Mouse (Mus musculus): ENCODE measurements at regions not wholly inside any gene's neighbourhood (a gene's known extent, or its start where the extent isn't known, plus 50 kb on each side); places are given as distances from the start of the nearest gene placed in this dataset.

DNA sequence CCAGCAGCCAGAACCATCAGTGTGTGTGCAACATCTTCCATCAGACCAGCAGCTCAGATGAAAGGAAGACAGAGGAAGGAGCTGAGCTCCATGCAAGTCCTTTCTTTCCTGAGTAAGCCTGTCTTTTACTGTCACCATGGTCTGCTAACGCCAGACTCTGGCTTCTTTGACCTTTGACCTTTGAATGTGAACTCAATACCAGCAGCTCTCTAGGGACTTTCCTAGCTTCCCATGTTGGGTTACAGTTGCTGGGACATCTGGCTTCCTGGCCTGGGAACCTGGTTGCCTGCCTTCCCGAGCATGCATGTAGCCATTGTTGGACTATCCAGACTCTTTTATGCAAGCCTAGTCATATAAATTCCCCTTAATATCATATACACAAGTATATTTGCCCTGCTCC lies 492.3 kb downstream of the Tmem132b start:
- DNase-seq, result no peak

DNA sequence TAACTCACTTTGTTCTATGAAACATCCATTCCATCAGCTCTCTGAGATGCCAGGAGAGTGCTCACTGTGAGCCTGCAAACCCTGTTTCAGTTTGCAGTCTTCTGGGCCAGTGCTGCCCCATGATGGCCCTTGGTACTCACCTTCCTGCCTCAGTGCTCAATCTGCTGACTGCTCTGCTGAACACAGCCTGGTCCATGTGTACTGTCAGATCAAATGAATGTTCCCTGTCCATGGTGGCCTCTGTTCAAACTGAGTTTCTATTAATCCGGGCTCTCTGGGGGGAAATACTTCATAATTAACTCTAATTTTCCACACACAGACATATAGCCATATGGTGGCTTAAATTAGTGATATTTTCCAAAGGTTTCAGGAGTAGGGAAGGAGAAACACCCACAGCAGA lies 503.3 kb downstream of the Tmem132b start:
- DNase-seq, result no peak

DNA sequence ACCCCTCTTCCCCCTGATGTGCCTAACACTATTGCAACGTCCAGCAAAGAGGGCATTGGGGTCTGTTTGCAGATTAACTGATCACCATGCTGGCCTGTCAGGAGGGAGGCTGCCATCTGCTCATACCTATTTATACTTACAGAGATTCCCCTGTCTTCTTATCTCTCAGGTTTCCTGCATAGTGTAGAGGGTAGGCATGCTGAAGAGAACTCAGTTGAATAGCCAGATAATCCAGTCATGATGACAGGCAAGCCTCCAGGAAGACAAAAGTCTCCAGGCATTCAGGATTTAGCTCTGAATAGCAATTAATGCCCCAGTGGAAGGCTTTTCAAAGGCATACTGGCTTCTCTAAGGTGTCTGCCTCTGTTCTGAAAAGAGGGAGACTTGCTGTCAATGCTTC lies 505.1 kb downstream of the Tmem132b start:
- DNase-seq, result no peak

DNA sequence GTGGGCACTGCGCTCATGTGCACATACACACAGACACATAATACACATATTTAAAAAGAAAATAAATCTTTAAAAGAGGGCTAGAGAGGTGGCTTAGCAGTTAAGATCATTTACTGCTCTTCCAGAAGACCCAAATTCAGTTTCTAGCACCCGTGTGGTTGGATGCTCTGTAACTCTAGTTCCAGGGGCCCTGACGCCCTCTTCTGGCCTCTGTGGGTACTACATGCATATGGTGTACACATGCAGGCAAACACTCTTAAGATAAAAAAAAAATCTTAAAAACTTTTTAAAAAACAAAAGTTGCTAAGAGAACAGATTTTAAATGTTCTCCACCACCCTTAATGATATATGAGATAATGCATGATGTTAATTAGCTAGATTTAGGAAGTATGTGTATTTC lies 514.2 kb downstream of the Tmem132b start:
- DNase-seq, result peak in 1 of 2 experiments; percentile 9

DNA sequence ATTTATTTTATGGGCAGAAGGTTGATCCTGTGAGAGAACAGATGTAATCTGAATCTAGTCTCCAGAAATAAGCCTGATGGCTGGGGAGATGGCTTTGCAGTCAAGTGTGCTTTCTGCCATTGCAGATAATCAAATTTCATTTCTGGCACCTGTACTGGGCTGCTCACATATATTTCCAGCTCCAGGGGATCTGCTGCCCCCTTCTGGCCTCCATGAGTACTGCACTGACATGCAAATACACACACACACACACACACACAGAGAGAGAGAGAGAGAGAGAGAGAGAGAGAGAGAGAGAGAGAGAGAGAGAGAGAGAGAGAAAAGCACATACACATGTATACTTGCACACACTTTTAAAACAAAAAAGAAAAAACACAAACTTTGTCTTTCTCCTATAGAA lies 532.1 kb downstream of the Tmem132b start:
- DNase-seq, result peak in 1 of 2 experiments; percentile 4

DNA sequence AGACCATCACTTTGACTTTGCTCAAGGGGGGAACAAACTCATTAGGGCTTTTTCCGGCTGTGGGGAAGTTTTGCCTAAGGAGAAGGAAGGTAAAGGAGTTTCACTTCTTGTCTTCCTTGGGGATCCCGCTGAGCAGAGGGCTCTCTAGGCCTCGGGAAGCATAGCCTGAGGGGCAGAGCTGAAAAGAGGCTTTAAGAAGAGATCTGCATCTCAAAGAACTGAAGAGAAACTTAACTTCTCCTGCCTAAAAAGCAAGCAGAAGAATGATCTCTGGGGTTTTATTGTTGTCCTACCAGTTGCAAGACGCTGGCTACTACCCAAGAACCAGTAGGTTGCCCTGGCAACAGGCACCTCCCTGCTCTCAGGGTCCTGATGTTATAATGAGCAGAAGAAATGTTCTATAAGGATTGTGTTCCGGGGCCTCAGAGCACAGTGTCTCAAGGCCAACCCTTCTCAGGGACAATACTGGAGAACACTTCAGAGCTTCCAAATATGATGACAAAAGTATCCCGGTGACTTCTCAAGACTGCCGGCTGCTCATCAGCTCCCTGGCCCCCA lies 547.8 kb downstream of the Tmem132b start:
- no peak for DNase-seq

DNA sequence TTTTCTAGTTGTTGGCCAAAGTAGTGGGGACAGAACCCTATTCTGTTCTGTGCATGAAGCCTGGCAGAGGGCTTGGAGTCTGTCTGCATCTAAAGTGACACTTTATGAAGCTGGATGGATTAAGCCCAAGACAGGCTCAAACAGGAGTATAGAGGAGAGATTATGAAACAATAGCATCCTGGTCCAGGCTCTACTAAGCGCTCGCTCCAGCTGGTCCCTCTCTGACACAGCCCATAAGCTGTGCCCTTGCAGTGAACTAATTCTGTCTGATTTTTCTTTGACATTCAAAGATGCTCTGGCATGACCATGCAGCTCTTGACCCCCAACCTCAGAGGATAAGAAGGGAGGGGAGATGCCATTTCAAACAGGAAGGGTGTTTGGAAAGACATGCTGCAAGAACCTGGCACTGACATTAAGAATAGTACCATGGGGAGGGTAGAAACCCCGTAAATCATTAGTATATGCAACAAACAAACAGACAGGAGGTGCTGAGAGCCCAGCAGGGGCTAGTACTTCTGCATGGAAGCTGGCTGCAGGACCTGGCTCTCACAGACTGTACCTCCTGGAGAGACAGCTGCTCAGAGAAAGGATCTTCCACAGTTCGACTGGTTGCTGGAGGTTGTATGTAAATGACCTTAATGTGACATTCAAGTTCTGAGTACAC lies 556.8 kb downstream of the Tmem132b start:
- no peak for DNase-seq

DNA sequence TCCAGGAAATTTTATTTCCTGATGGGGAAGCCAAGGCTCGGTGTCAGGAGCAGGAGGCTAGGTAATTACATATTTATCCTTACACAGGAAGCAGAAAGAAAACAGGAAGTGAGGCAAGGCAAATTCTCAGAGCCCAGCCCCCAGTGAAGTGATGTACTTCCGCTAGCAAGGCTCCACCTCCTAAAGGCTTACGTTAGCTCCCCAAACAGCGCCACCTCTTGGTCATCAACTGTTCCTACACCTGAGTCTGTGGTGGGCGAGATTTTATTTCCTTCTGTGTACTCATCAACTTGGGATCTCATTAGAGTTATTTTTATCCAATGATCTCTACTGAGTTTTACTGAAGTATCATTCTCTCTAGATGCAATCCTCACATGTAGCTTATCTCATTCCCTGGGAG lies 561.6 kb downstream of the Tmem132b start:
- no peak for DNase-seq

DNA sequence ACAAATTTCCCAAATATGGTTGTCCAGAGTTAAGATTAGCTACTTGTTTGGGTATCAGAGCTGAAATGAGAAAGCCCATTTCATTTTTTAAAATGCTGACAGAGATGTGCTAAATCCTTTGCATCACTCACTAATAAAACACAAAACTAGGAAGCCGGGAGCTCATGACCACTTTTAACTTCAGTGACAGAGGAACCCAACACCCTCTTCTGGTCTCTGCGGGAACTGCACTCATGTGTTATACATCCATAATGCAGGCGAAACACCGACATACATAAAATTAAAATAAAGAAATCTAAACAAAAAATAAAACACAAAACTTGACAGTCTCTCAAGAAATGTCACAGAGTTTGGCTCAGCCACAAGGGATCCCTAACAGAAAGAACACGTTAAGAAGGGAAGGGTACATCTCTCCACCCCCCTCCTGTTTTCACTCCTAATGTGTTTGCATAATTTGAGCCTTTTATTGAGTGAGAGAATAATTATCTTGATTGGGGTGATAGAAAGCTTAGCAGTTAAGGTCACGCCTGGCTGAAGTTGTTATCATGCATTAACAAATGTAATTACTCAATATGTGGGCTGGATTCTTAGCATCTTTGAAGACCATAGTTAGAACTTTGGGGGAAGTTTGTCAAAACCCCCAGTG lies 565.2 kb downstream of the Tmem132b start:
- DNase-seq, result peak in 1 of 2 experiments; percentile 27

DNA sequence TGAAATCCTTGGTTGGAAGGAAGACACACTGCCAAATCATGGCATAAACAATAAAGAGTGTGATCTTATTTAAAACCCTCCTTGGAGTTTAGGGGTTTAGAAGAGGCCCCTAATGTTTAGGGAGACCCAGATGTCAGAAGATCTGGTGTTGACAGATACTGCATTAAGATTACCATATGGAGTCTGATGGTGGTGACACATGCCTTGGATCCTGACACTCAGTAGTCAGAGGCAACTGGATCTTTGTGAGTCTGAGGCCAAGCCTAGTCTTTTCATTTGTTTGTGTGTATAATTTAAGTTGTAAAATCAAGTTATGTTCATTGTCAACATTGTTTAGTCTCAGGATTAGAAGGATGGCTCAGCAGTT lies 565.7 kb downstream of the Tmem132b start:
- no peak for DNase-seq

DNA sequence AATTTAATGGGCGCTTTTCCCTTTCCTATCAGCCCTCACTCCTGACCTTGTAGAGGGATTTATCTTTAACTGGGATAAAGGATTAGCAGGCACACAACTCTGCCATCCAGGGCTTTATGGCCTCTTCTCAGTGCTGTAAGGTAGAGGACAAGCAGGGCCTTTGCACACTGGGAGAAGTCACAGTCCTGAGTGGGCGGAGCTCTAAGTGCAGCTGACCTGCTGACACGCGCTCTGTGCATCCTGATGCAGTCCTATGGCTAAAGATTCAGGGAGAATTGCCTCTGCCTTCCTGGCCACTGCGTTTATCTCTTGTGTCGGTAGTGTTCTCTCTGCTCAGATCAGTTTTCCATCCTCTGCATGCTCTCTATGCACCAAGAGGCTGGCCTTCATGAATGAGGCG lies 566.9 kb downstream of the Tmem132b start:
- DNase-seq, result no peak

DNA sequence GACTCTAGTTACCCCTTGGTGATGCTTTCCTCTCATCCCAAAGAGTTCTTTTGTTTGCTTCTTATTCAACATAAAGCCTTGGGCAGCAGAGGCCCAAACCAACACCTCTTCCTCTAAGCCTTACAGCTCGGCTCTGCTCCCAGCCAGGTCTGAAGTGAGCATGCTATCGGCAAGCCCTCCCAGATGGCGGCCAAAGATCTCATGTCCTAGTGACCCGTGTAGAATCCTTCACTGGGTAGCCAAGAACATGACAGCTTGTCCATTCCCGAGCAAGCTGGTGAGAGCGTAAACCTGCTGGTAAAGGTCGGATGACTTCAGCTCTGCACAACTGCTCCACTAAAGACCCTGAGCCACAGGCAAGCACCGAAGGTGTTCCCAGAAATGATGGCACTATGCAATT lies 568.4 kb downstream of the Tmem132b start:
- DNase-seq, result no peak

DNA sequence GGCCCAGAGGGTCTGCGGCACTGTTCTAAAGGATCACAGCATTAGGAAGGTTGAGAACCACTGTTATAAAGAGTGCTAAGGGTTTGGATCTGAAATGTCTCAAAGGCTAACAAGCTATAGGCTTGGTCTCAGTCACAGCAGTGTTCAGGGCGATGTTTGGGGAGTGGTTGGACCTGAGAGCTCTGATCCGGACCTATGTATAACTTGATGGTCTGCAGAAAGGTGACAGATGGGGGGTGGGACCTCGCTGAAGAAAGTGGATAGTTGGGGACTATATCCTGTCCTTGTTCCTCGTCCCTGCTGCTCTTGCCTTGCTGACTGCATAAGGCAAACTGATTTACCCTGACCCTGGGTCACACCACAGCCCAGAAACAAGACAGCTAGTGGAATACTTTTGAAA lies 572.9 kb downstream of the Tmem132b start:
- DNase-seq, result no peak

DNA sequence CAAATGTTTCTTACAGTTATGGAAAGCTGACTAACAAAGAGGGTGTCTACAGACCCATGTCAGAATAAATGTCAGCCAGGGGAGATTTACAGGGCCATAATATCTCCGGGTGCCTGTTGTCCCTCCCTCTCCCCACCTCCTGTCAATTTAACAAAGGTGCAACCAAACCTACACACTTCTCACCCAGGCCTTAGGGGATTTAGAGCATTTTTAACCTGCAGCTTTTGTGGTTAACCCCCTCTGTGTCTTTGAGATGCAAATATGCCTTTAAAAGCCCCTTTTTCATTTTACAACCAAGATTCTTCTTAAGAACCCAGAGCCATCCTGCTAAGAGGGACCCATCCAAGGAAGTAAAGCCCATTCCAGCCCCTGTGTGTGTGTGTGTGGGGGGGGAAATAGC lies 573.3 kb downstream of the Tmem132b start:
- DNase-seq, result no peak

DNA sequence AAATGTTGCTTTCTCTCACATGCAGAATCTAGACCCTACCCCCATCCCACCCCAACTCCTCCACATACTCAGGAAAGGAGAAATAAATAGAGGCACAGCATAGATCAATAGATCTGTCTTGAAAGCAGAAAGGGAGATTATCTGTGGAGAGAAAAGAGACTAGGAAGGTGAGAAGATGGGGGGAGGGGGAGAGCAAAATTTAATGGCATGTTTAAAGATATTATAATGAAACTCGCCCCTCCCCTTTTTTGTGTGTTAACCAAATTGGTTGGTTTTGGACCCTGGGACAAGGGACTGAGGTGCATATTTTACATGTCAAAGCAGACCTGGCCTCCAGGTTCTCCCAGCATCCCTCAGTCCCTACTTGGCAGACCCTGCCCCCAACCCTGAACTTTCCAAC lies 573.9 kb downstream of the Tmem132b start:
- no peak for DNase-seq

DNA sequence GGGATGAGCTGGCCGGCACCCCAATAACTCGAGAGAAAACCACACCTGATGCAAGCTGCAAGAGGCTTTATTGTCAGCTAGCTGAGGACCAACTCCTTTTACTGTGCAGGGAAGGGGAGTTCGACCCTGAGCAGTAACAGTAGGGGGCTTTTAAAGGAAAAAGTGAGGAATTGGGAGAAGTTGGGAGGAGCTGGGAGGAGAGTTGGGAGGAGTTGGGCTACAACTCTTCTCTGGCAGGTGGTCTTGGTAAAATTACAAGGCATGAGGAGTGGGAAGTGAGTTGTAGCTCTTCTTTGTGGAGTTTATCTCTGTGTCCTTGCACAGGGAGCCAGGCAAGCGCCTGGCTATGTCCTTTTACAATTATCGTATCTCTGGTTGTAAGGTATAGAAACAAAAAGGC lies 575.4 kb downstream of the Tmem132b start:
- no peak for DNase-seq

DNA sequence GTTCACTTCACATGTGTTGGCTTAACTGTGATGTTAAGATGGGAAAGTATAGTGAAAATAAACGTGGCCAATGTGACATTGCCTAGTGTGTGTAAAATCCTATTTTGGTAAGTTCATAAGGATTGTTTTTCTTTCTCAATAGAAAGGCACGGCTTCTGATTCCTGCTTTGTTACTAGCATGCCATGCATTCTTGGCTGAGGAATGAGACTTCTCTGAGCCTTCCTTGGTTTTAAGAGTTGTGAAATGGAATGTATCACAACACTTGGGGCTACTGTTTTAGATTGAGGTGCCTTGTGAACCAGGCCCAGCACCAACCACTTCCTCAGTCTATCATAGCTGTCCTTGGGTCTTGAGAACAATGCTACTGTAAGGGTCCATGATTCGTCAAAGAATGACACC lies 577.3 kb downstream of the Tmem132b start:
- no peak for DNase-seq

DNA sequence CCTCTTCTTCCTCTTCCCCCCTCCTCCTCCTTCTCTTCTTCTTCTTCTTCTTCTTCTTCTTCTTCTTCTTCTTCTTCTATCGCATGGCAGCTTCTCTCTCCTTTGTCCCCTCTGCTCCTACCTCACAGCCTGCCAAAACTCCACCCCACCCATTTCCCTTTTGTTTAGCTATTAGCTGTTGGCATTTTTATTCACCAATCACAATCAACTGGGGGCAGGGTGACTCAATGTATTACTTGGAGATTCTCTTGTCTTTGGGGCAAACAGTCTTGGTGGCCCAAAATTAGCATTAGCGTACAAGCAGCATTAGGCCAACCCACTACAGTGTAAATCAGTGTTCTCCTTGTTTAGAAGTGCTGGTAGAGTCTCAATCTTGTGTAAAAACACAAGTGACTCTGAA lies 585.7 kb downstream of the Tmem132b start:
- DNase-seq, result no peak

DNA sequence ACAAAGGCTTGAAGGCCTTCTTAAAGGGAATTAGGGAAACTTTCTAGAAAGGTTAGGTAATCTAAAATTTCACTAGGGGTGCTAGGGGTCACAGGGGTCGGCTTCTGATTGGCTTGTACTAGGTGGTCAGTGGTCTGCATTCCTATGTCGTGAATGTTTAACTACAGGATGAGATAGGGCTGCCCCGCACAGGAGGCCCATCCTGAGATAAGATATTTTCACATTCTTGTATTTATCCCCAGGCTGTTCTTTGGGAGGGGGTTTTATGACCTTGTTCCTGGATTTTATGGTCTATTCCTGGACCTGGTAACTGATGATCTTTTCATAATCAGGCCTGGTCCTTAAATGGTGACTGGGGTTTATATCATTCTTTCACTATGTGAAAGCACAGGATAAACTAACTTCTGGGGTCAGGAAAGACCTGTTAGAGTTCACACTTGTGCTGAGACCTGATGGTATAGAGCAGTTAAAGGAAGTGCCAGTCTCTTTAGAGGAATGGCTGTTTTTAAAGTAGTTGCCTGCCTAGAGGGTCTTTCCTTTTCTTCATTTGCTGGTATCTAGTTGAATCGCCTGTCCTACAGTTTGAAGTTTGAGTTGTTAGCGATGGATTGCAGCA lies 586.4 kb downstream of the Tmem132b start:
- no peak for DNase-seq

DNA sequence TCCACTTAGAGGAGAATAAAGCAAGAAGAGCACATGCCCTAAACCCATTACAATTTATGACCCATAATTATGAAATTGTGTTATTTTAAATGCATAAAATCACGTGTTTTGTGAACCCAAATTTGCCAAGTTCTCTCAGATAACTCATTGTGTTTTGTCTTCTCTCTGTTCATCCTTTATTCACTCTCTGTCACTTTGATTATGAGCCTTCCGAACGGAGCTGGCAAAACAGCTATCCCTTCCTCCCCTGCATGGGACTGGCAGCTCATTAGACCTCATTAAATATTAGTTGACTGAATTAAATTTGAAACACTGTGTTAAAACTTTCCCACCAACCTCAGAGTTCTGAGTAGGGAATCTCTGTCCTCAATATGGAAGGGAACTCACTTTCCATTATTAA lies 587.2 kb downstream of the Tmem132b start:
- no peak for DNase-seq

DNA sequence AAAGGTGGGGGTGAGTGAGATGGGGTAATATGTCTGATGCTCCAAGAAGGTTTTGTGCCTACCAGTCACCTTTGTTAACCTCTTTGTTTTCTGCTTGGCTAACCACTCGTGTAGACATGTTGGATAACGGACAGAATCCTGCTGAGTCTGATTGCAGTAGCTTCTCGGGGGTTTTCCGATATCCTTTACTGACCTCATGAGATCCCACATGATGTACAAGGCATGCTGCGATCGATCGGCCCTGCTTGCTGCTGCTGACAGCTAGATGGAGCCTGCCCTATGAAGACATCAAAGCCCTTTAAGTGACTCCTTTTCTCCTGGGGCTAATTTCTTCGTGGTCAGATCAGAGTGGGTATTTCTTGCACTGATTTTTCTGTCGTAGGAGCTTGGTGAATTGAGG lies 591.6 kb downstream of the Tmem132b start:
- no peak for DNase-seq

DNA sequence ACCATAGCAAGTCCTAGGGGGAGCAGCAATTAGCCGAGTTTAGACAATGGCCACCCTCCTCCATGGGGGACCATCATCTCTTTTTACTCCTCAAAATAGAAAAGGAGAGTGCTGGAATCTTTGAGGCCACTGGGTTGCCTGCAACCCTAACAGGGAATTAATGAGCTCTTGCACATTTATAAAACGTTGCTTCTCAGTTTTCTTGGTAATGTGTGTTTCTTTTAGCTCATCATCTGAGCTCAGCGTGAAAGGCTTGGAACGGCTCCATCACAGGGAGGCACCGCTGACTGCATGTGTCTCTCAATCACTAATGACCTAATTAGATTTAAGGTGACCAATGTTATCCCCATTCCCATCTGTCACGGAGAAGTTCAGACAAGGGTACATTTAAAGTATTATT lies 595.9 kb downstream of the Tmem132b start:
- DNase-seq, result no peak

DNA sequence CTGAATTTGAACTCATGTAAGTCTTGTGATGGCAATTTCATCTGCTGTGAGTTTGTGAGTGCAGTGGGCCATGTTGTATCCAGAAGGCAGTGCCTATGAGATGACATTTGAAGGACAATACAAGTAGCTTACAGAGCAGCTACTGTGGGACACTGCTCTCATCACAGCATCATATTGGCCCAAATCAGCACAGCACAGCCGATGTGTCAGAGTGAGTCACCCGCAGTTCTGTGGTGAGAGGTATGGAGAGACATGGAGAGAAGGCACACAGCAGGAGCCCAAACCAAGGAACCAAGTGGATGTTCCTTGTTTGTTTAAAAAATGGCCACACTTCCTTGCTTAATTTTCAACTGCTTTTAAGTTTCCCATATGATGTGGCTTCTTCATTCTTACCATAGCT lies 617.3 kb downstream of the Tmem132b start:
- DNase-seq, result no peak

DNA sequence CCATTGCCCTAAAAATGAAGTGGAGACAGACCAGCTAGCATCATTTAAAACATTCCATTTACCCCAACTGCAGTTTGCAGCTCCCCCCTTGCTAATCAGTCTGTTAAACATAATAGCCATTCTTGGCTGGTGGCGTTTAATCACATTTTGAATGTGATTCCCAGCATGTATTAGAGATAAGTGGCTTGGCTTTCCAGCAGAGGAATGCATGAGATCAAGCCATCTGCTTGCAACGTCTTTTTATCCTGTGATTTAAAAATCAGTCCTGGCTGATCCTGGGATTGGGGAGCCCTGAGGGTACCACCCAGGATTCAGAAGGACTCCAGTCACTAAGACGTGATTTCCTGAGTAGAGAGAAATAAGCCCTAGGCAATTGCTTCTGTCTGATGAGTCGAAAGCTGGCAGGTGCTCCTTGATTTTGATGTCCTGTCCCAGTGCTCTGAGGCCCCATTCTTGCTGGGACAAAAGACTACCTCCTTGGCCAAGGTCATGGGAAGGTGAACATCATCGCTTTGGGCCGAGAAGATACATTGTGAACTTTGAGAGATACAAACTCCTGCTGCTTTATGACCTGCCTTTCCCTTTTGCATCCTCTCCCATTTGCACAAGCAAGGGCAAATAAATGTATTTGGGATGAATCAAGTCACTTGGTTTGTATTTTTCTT lies 623.8 kb downstream of the Tmem132b start:
- no peak for DNase-seq

Data from kidney, postnatal 36 days (tissue).